Mouse (Mus musculus) urinary bladder, postnatal 10 days (tissue): Measurements from ENCODE around the gene D330020A13Rik.

Experiments used
- DNase-seq: peaks from one replicate; pipeline ENCODE4 v3.0.0; 2022; ENCODE audit warnings: low spot score

D330020A13Rik gene

DNA sequence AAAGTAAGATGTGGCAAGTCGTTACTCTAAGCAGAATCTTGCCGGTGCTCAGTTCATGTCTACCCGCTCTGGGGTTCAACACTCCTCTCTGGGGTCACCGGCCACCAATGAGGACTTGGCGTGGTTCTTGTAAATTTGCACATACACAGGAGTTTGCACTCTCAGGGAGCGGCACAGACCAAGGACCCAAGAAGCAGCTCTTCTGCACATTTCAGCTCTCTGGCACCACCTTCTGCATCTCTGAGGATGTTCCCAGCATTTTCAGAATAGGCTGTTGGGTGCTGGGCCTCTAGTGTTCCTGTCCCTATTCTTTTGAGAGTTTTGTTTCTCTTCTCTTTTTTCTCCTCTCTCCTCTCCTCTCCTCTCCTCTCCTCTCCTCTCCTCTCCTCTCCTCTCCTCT, 7.0 kb downstream of the D330020A13Rik start:
- no peak for DNase-seq

- no peak for DNase-seq
These were observed 8.7 kb downstream of the D330020A13Rik start for GRCm38 (mm10) chr6:120302755-120303316.

GRCm38 (mm10) chr6:120306859-120307594, 12.9 kb downstream of the D330020A13Rik start:
- DNase-seq, result no peak

DNA sequence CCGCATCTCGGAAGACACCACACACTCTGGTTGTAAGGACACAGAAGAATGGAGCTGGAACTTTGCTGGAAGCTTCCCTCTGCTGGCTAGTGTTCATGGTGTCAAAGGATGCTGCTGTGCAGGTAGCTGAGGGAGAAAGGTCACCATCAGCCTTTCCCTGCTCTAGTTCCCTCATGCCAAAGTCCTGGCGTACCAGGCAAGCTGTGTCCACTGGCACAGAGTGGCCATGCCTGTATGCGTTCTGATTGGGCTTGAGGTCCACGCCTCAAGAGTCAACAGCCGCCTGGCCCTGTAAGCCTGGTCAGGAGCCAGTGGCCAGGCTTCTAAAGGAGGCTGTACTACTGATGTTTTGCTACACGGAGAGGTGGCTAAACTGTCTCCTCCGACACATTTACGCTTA, 15.2 kb downstream of the D330020A13Rik start:
- DNase-seq, result no peak

GRCm38 (mm10) chr6:120309787-120310186, 15.6 kb downstream of the D330020A13Rik start:
- DNase-seq, result no peak

DNA sequence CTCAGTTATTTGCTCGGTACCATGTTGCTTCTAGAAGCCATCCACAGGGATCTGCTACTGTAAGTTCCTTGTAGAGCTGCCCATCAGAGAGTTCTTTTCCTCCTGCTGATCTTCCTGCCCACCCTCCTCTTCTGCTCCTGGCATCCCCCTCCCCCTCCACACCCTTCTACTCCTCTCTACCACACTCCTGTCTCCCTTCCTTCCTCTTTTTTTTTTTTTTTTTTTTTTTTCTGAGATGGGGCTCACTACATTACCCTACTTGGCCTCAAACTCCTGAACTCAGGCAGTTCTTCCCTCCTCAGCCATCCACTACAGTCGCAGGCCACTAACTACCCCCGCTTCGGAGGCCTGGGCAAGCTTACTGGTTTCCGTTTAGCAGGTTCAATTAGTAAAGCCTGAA, 18.3 kb downstream of the D330020A13Rik start:
- no peak for DNase-seq

- DNase-seq, result no peak
These were observed 24.3 kb downstream of the D330020A13Rik start for GRCm38 (mm10) chr6:120318303-120318940.

DNA sequence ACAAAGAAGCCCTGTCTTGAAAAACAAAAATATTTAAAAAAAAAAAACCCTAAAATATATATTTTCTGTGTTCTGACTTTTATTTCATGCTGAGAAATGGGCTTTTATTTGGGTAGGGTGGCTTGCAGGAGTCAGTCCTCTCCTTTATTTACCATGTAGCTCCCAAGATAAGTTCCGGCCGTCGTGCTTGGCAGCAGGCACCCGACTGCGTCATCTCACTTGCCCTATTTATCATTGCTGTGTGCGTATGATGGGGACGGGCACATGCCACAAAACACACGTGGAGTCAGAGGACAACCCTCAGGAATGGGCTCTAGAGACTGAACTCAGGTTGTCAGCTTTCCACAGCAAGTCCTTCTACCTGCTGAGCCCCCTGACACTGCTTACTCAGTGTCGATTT, 25.0 kb downstream of the D330020A13Rik start:
- no peak for DNase-seq

GRCm38 (mm10) chr6:120320369-120320768, 26.2 kb downstream of the D330020A13Rik start:
- no peak for DNase-seq

DNA sequence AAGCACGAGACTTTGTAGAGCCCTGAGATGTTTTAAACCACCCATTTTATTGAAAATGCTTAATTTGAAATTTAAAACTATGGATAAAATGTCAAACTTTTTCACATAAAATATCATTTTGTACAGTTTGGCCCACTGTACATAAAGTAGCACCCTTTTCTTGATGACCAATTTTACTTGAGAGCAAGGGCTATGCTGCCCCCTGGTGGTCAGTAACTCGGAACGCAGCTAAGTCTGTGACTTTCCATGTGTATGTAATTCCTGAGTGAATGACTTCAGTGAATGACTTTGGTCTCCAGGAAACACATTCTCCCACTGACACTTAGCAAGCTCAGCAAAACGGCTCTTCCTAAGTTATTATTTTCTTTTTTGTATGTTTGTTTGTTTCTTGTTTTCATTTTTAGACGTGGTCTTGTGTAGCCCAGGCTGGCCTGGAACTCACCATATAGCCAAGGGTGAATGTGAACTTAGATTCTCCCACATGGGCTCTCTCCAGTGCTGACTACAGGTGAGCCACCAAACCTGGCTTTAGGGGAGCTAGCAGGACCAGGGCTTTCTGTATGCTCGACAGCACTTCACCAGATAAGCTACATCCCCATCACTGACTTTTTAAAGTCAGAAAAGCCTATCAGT, 30.2 kb downstream of the D330020A13Rik start:
- DNase-seq, result no peak

DNA sequence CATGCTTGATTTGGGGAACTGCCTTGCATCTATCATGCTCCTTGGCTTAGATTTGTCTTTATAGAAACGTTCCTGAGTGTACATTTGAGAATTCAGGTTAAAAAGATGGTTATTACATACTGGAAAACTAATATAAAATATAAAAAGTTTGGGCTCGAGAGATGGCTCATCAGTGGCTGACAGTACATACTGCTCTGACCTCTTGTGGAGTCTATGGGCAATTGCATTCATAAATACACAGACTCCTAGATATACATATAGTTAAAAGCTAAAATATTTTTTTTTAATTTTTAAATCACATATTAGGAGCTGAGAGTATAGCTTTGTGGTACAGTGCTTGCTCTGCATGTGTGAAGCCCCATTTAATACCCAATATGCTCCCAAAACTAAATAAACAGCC, 38.2 kb downstream of the D330020A13Rik start:
- DNase-seq, result no peak

- no peak for DNase-seq
These were observed 49.8 kb downstream of the D330020A13Rik start for GRCm38 (mm10) chr6:120343992-120344391.
